Mouse (Mus musculus): ENCODE results near the gene Slc46a1. TPM values are rescaled to one million over a fixed set of nuclear protein-coding genes. Genes with fewer than 3 reads are reported as not detected.

Slc46a1 gene
- 16.5 and 16.9 TPM in 2 replicates for polyA plus RNA-seq (2015; fragmentation: Nextera tagmentation; extraction: Ambion mirVana)

- peak within 1 kb of the TSS; percentile 73 for H3K4me2 ChIP-seq
- peaks cover 16% of the 10 kb centered on the region for H3K4me1 ChIP-seq (replicated peaks)
- H3K9ac ChIP-seq: peak within 1 kb of the TSS; percentile 87
- ATAC-seq (ENCODE audit: low read depth): peak; percentile 93
- no peaks in the 10 kb centered on the region for H3K27me3 ChIP-seq
- peak within 1 kb of the TSS; percentile 91 for H3K27ac ChIP-seq (replicated peaks)
- H3K36me3 ChIP-seq: no peaks in the 10 kb centered on the region
- WGBS: under 1% methylated on average over 41 of the region's 41 CpGs
- H3K9me3 ChIP-seq: no peaks in the 10 kb centered on the region
- peak within 1 kb of the TSS; percentile 66 for H3K4me3 ChIP-seq
These were observed at the start of gene Slc46a1 for GRCm38 (mm10) chr11:78465568-78466180. Gene Slc46a1, plus strand, starts transcription at chr11:78465697.

- H3K4me2 ChIP-seq: no peak overlapping the region
- no peaks in the 10 kb centered on the region for H3K36me3 ChIP-seq
- no peak overlapping the region for H3K27ac ChIP-seq (replicated peaks)
- no peak overlapping the region for H3K4me3 ChIP-seq
- H3K4me1 ChIP-seq (replicated peaks): no peaks in the 10 kb centered on the region
- peaks cover 5% of the 10 kb centered on the region; the same call in 1 of the 2 replicates for H3K27me3 ChIP-seq
- WGBS: 90% methylated on average over 6 of the region's 6 CpGs
- no peaks in the 10 kb centered on the region for H3K9me3 ChIP-seq
- H3K9ac ChIP-seq: no peak overlapping the region
- no peak for ATAC-seq (ENCODE audit: low read depth)
These were observed 48.6 kb upstream of the Slc46a1 start for GRCm38 (mm10) chr11:78416854-78417253.

- H3K9me3 ChIP-seq: no peaks in the 10 kb centered on the region
- no peaks in the 10 kb centered on the region for H3K36me3 ChIP-seq
- no peak overlapping the region for H3K27ac ChIP-seq (replicated peaks)
- H3K27me3 ChIP-seq: peaks cover 13% of the 10 kb centered on the region
- no peak overlapping the region for H3K4me2 ChIP-seq
- no peak overlapping the region for H3K9ac ChIP-seq
- ATAC-seq (ENCODE audit: low read depth): no peak
- H3K4me1 ChIP-seq (replicated peaks): no peaks in the 10 kb centered on the region
- no peak overlapping the region for H3K4me3 ChIP-seq
- 74% methylated on average over 12 of the region's 12 CpGs for WGBS
These were observed 45.1 kb upstream of the Slc46a1 start for GRCm38 (mm10) chr11:78420263-78420889.

GRCm38 (mm10) chr11:78421201-78422009, 44.1 kb upstream of the Slc46a1 start:
- Histone ChIP-seq H3K36me3 (no peaks in the 10 kb centered on the region), H3K4me2 (no peak overlapping the region), H3K4me3 (no peak overlapping the region), H3K27me3 (peaks cover 13% of the 10 kb centered on the region), H3K9ac (no peak overlapping the region), H3K4me1 (replicated peaks) (no peaks in the 10 kb centered on the region), H3K9me3 (no peaks in the 10 kb centered on the region), H3K27ac (replicated peaks) (no peak overlapping the region)
- 62% methylated on average over 13 of the region's 13 CpGs for WGBS
- ATAC-seq (ENCODE audit: low read depth): no peak

GRCm38 (mm10) chr11:78422055-78422819, 43.3 kb upstream of the Slc46a1 start, which contains the start of gene Slc13a2:
Gene Slc13a2, minus strand, starts transcription at chr11:78422217.
- peaks cover 13% of the 10 kb centered on the region for H3K27me3 ChIP-seq
- no peak within 1 kb of the TSS for H3K4me3 ChIP-seq
- H3K36me3 ChIP-seq: no peaks in the 10 kb centered on the region
- no peak within 1 kb of the TSS for H3K9ac ChIP-seq
- 16% methylated on average over 13 of the region's 13 CpGs for WGBS
- no peak within 1 kb of the TSS for H3K27ac ChIP-seq (replicated peaks)
- no peaks in the 10 kb centered on the region for H3K4me1 ChIP-seq (replicated peaks)
- no peak within 1 kb of the TSS for H3K4me2 ChIP-seq
- H3K9me3 ChIP-seq: no peaks in the 10 kb centered on the region
- no peak for ATAC-seq (ENCODE audit: low read depth)

GRCm38 (mm10) chr11:78424352-78424751, 41.1 kb upstream of the Slc46a1 start:
- Histone ChIP-seq H3K4me2 (no peak overlapping the region), H3K4me3 (no peak overlapping the region), H3K9me3 (no peaks in the 10 kb centered on the region), H3K27me3 (peaks cover 13% of the 10 kb centered on the region), H3K4me1 (replicated peaks) (no peaks in the 10 kb centered on the region), H3K27ac (replicated peaks) (no peak overlapping the region), H3K36me3 (no peaks in the 10 kb centered on the region), H3K9ac (no peak overlapping the region)
- no peak for ATAC-seq (ENCODE audit: low read depth)
- 71% methylated on average over 2 of the region's 2 CpGs for WGBS

- Histone ChIP-seq H3K27me3 (peaks cover 13% of the 10 kb centered on the region), H3K9me3 (no peaks in the 10 kb centered on the region), H3K4me3 (no peak overlapping the region), H3K27ac (replicated peaks) (no peak overlapping the region), H3K9ac (no peak overlapping the region), H3K4me1 (replicated peaks) (no peaks in the 10 kb centered on the region), H3K36me3 (no peaks in the 10 kb centered on the region), H3K4me2 (no peak overlapping the region)
- ATAC-seq (ENCODE audit: low read depth): no peak
- WGBS: 100% methylated on average over 1 of the region's 1 CpGs
These were observed 39.9 kb upstream of the Slc46a1 start for GRCm38 (mm10) chr11:78425572-78425971.

GRCm38 (mm10) chr11:78427655-78428054, 37.8 kb upstream of the Slc46a1 start:
- H3K4me1 ChIP-seq (replicated peaks): no peaks in the 10 kb centered on the region
- 95% methylated on average over 6 of the region's 6 CpGs for WGBS
- H3K9me3 ChIP-seq: no peaks in the 10 kb centered on the region
- no peak overlapping the region for H3K9ac ChIP-seq
- no peak overlapping the region for H3K4me3 ChIP-seq
- no peak overlapping the region for H3K4me2 ChIP-seq
- no peaks in the 10 kb centered on the region; the same call in 1 of the 2 replicates for H3K27me3 ChIP-seq
- H3K27ac ChIP-seq (replicated peaks): no peak overlapping the region
- no peaks in the 10 kb centered on the region for H3K36me3 ChIP-seq
- ATAC-seq (ENCODE audit: low read depth): no peak

GRCm38 (mm10) chr11:78428309-78428708, 37.2 kb upstream of the Slc46a1 start:
- H3K9ac ChIP-seq: no peak overlapping the region
- H3K4me2 ChIP-seq: no peak overlapping the region
- WGBS: 72% methylated on average over 5 of the region's 5 CpGs
- no peaks in the 10 kb centered on the region for H3K36me3 ChIP-seq
- no peak for ATAC-seq (ENCODE audit: low read depth)
- H3K27ac ChIP-seq (replicated peaks): no peak overlapping the region
- H3K27me3 ChIP-seq: no peaks in the 10 kb centered on the region
- no peaks in the 10 kb centered on the region for H3K9me3 ChIP-seq
- no peak overlapping the region for H3K4me3 ChIP-seq
- H3K4me1 ChIP-seq (replicated peaks): no peaks in the 10 kb centered on the region

- no peaks in the 10 kb centered on the region for H3K4me1 ChIP-seq (replicated peaks)
- no peak overlapping the region for H3K27ac ChIP-seq (replicated peaks)
- no peak overlapping the region for H3K9ac ChIP-seq
- no peaks in the 10 kb centered on the region for H3K9me3 ChIP-seq
- H3K27me3 ChIP-seq: no peaks in the 10 kb centered on the region
- no peak for ATAC-seq (ENCODE audit: low read depth)
- H3K4me2 ChIP-seq: no peak overlapping the region
- 46% methylated on average over 11 of the region's 11 CpGs for WGBS
- no peak overlapping the region for H3K4me3 ChIP-seq
- no peaks in the 10 kb centered on the region for H3K36me3 ChIP-seq
These were observed 35.2 kb upstream of the Slc46a1 start for GRCm38 (mm10) chr11:78430195-78430878.

- H3K36me3 ChIP-seq: no peaks in the 10 kb centered on the region
- H3K4me1 ChIP-seq (replicated peaks): peaks cover 5% of the 10 kb centered on the region; the same call in 1 of the 2 replicates
- H3K27me3 ChIP-seq: no peaks in the 10 kb centered on the region
- H3K4me2 ChIP-seq: no peak overlapping the region
- WGBS: 89% methylated on average over 10 of the region's 10 CpGs
- no peak overlapping the region for H3K27ac ChIP-seq (replicated peaks)
- ATAC-seq (ENCODE audit: low read depth): no peak
- H3K9ac ChIP-seq: no peak overlapping the region
- H3K4me3 ChIP-seq: no peak overlapping the region
- no peaks in the 10 kb centered on the region for H3K9me3 ChIP-seq
These were observed 34.3 kb upstream of the Slc46a1 start for GRCm38 (mm10) chr11:78431176-78431575.
